Mouse (Mus musculus): ENCODE results near the gene Sclt1. TPM values are rescaled to one million over a fixed set of nuclear protein-coding genes. Genes with fewer than 3 reads are reported as not detected.

Gene Sclt1
- polyA plus RNA-seq, 1 experiment = 9.2 TPM

DNA sequence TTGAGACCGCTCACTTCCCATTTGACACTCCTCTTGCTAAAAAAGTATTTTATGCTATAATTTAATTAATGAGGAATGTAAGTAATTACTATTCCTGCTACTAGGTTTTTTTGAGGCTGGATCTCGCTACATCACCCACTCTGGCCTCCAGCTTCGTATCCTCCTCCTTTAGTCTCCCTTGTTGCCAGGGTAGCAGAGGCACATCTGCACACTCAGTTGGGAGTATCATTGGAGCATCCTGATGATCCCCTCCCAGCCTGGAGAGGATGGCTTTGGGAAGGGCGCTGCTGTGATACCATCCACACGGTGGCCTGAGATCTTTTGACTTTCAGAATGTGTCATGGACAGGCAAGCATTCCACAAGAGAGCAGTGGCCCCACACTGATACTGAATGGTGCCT is 156.8 kb downstream of the Sclt1 start:
- WGBS = 94% methylated on average over 5 of the region's 5 CpGs
- Histone ChIP-seq H3K4me3 (ENCODE audit: control insufficient read depth, insufficient read depth, low read length) (no peak overlapping the region), H3K27me3 (ENCODE audit: control insufficient read depth, insufficient read depth, low read length) (no peaks in the 10 kb centered on the region), H3K4me1 (replicated peaks; ENCODE audit: control insufficient read depth, insufficient read depth, low read length) (peaks cover 14% of the 10 kb centered on the region), H3K27ac (ENCODE audit: control insufficient read depth, insufficient read depth, low read length) (no peak overlapping the region), H3K36me3 (ENCODE audit: control insufficient read depth, insufficient read depth, low read length) (peaks cover 3% of the 10 kb centered on the region; the same call in 1 of the 2 replicates)
- DNase-seq = no peak
- TF ChIP-seq CTCF (IDR thresholded peaks at IDR 0.05; ENCODE audit: borderline replicate concordance, control insufficient read depth, extremely low read depth, insufficient read depth, low read length, poor library complexity) (no peak), POLR2A (IDR thresholded peaks at IDR 0.05; ENCODE audit: control insufficient read depth, extremely low read depth, insufficient read depth, low read length, poor library complexity) (no peak)

DNA sequence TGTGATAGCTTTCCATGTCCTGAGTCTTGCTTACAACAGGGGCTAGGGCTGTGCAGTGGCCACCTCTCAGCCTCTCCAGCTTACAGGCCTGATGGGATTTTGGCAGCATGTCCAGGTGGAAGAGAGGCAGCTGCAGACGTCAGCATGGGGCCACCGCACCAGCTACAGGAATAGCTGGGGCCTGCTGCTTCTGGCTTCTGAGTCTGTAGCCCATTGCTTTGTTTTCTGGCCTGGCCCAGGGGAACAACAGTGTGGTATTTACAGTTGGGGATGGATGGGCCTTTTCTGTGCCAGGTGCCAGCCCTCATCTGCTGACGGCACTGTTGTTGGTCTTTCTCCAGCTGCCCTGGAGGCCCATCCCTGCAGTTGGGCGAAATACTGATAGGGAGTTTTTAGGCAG is 158.7 kb downstream of the Sclt1 start:
- Histone ChIP-seq H3K4me1 (replicated peaks; ENCODE audit: control insufficient read depth, insufficient read depth, low read length) (peaks cover 19% of the 10 kb centered on the region), H3K27ac (ENCODE audit: control insufficient read depth, insufficient read depth, low read length) (no peak overlapping the region)
- DNase-seq = no peak

GRCm38 (mm10) chr3:41583092-41583491 is 159.2 kb downstream of the Sclt1 start:
- WGBS = 95% methylated on average over 14 of the region's 14 CpGs
- TF ChIP-seq CTCF (IDR thresholded peaks at IDR 0.05; ENCODE audit: borderline replicate concordance, control insufficient read depth, extremely low read depth, insufficient read depth, low read length, poor library complexity) (no peak), POLR2A (IDR thresholded peaks at IDR 0.05; ENCODE audit: control insufficient read depth, extremely low read depth, insufficient read depth, low read length, poor library complexity) (no peak)
- no peak for DNase-seq
- peaks cover 18% of the 10 kb centered on the region for H3K4me1 ChIP-seq (replicated peaks; ENCODE audit: control insufficient read depth, insufficient read depth, low read length)
- no peak overlapping the region for H3K27ac ChIP-seq (ENCODE audit: control insufficient read depth, insufficient read depth, low read length)
- H3K27me3 ChIP-seq (ENCODE audit: control insufficient read depth, insufficient read depth, low read length) = no peaks in the 10 kb centered on the region
- no peaks in the 10 kb centered on the region for H3K36me3 ChIP-seq (ENCODE audit: control insufficient read depth, insufficient read depth, low read length)
- H3K4me3 ChIP-seq (ENCODE audit: control insufficient read depth, insufficient read depth, low read length) = no peak overlapping the region

More for the DNA sequence above, 158.7 kb downstream of the Sclt1 start:
- 97% methylated on average over 4 of the region's 4 CpGs for WGBS
- TF ChIP-seq POLR2A (IDR thresholded peaks at IDR 0.05; ENCODE audit: control insufficient read depth, extremely low read depth, insufficient read depth, low read length, poor library complexity) (no peak), CTCF (IDR thresholded peaks at IDR 0.05; ENCODE audit: borderline replicate concordance, control insufficient read depth, extremely low read depth, insufficient read depth, low read length, poor library complexity) (no peak)
- no peaks in the 10 kb centered on the region for H3K27me3 ChIP-seq (ENCODE audit: control insufficient read depth, insufficient read depth, low read length)
- H3K36me3 ChIP-seq (ENCODE audit: control insufficient read depth, insufficient read depth, low read length) = no peaks in the 10 kb centered on the region
- H3K4me3 ChIP-seq (ENCODE audit: control insufficient read depth, insufficient read depth, low read length) = no peak overlapping the region

- H3K4me3 ChIP-seq (ENCODE audit: control insufficient read depth, insufficient read depth, low read length) = no peak overlapping the region
- no peak for TF ChIP-seq POLR2A (IDR thresholded peaks at IDR 0.05; ENCODE audit: control insufficient read depth, extremely low read depth, insufficient read depth, low read length, poor library complexity)
- TF ChIP-seq CTCF (IDR thresholded peaks at IDR 0.05; ENCODE audit: borderline replicate concordance, control insufficient read depth, extremely low read depth, insufficient read depth, low read length, poor library complexity) = no peak
- no peak overlapping the region for H3K27ac ChIP-seq (ENCODE audit: control insufficient read depth, insufficient read depth, low read length)
- no peaks in the 10 kb centered on the region for H3K36me3 ChIP-seq (ENCODE audit: control insufficient read depth, insufficient read depth, low read length)
- no peak for DNase-seq
- 94% methylated on average over 7 of the region's 7 CpGs for WGBS
- H3K27me3 ChIP-seq (ENCODE audit: control insufficient read depth, insufficient read depth, low read length) = no peaks in the 10 kb centered on the region
- peaks cover 10% of the 10 kb centered on the region for H3K4me1 ChIP-seq (replicated peaks; ENCODE audit: control insufficient read depth, insufficient read depth, low read length)
Measured at GRCm38 (mm10) chr3:41582256-41582655, 160.1 kb downstream of the Sclt1 start.

GRCm38 (mm10) chr3:41581436-41581835 is 160.9 kb downstream of the Sclt1 start:
- H3K4me3 ChIP-seq (ENCODE audit: control insufficient read depth, insufficient read depth, low read length) = no peak overlapping the region
- H3K27me3 ChIP-seq (ENCODE audit: control insufficient read depth, insufficient read depth, low read length) = no peaks in the 10 kb centered on the region
- no peak overlapping the region for H3K27ac ChIP-seq (ENCODE audit: control insufficient read depth, insufficient read depth, low read length)
- TF ChIP-seq POLR2A (IDR thresholded peaks at IDR 0.05; ENCODE audit: control insufficient read depth, extremely low read depth, insufficient read depth, low read length, poor library complexity) (no peak), CTCF (IDR thresholded peaks at IDR 0.05; ENCODE audit: borderline replicate concordance, control insufficient read depth, extremely low read depth, insufficient read depth, low read length, poor library complexity) (no peak)
- no peak for DNase-seq
- no peaks in the 10 kb centered on the region for H3K36me3 ChIP-seq (ENCODE audit: control insufficient read depth, insufficient read depth, low read length)
- 94% methylated on average over 8 of the region's 8 CpGs for WGBS
- peaks cover 5% of the 10 kb centered on the region for H3K4me1 ChIP-seq (replicated peaks; ENCODE audit: control insufficient read depth, insufficient read depth, low read length)

DNA sequence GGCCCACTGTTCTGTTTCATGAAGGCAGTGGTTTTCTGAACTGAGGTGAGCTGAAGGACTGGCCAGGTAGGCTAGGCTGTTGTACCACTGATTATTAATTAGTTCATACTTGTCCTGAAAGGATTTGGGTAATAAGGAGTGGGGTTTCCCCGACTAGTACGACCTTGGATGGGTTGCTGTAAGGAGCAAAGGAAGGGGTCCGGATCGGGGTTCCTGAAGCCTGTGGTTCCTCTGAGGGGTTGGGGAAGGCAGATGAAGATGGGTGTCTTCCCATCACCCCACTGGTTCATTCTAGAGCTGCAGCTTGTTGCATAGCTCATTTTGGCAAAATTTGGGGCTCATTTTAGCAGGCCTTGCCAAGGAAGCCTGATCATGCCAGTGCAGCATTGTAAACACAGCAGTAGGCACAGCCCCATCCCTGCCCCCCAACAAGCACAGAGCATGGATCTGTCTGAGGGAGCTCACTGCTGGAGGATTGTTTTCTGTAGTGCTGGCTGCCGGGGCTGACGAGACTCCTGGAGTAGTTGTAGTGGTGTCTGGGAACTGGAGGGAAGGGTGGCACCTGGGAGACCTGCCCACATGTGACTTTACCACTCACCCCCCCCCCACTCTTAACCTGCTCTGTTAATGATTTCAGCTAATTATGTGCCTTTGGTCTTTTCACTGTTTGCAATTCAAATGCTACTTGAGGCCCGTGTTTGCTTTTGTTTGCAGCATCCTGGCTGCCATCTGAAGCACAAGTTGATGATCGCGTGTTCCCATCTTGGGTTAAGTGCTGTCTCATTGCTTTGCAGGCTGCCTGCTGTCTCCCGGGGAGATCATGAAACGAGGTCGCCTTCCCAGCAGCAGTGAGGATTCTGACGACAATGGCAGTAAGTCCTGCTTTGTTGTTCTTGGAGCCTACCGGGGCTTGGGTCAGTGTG is 161.7 kb downstream of the Sclt1 start:
- H3K27ac ChIP-seq (ENCODE audit: control insufficient read depth, insufficient read depth, low read length) = no peak overlapping the region

More for the DNA sequence above, 161.7 kb downstream of the Sclt1 start:
- Histone ChIP-seq H3K4me1 (replicated peaks; ENCODE audit: control insufficient read depth, insufficient read depth, low read length) (peaks cover 5% of the 10 kb centered on the region), H3K4me3 (ENCODE audit: control insufficient read depth, insufficient read depth, low read length) (no peak overlapping the region), H3K27me3 (ENCODE audit: control insufficient read depth, insufficient read depth, low read length) (no peaks in the 10 kb centered on the region), H3K36me3 (ENCODE audit: control insufficient read depth, insufficient read depth, low read length) (no peaks in the 10 kb centered on the region)
- no peak for DNase-seq
- 91% methylated on average over 14 of the region's 14 CpGs for WGBS
- TF ChIP-seq CTCF (IDR thresholded peaks at IDR 0.05; ENCODE audit: borderline replicate concordance, control insufficient read depth, extremely low read depth, insufficient read depth, low read length, poor library complexity) = no peak
- TF ChIP-seq POLR2A (IDR thresholded peaks at IDR 0.05; ENCODE audit: control insufficient read depth, extremely low read depth, insufficient read depth, low read length, poor library complexity) = no peak
